Mouse (Mus musculus): Measurements from ENCODE around the gene Asic2.

Gene Asic2

DNA sequence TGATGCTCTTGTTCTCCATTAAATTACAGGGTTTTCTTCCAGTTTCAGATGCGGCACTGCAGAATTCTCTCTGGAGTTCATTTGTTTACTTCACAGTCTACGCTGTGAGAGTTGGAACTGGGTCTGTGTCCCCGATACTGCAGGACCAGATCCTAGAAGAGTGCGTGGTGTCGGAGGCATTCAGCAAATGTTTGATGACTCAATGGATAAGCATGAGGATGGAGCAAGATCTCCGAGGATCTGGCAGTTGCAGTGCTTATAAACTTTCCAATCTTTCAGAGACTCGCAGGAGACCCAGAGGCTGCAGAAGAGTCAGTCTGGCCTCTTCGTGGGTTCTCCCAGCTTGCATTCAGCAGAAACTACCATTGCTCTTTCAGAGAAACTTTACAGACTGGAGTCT, 566.0 kb downstream of the Asic2 start:
- no peak for TF ChIP-seq GATA4 (IDR thresholded peaks at IDR 0.05; ENCODE audit: insufficient replicate concordance, low read length)

DNA sequence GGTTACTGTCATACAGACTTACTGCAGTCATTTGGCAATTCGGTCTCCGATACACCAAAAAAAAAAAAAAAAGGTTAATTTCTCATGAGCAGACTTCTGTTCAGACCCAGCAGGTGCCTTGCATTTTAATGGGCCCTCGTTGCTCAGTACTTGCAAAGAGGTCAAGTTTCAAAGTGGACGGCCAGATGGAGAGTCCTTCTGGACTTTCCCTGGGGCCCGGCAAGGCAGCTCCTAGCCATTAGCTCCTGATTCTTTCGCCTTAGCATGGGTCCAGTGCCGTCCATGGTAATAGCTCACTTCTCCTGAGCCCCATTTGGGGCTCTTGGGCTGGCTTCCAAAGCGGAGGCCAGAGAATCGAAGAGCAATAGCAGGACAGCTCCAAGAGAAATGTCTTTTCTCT, 575.4 kb downstream of the Asic2 start:
- no peak for TF ChIP-seq GATA4 (IDR thresholded peaks at IDR 0.05; ENCODE audit: insufficient replicate concordance, low read length)

GRCm38 (mm10) chr11:81386185-81386584, 582.1 kb downstream of the Asic2 start:
- TF ChIP-seq GATA4 (IDR thresholded peaks at IDR 0.05; ENCODE audit: insufficient replicate concordance, low read length) = no peak

DNA sequence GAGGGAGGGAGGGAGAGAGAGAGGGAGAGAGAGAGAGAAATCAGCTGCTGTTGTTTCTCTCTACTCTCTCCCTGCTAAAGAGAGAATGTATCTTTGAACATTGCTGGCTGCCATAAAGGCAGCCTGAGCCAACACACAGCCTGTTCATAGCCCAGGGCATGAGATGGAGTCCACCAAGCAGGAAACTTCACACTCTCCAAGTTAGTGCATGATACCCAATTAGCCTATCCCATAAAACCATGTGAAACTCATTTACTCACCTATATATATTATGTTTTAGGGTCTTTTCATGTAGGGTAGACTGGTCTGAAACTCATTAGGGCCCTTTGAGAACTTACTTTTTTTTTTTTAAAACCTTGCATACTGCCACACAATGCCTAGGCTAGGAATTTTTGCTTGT, 582.7 kb downstream of the Asic2 start:
- TF ChIP-seq GATA4 (IDR thresholded peaks at IDR 0.05; ENCODE audit: insufficient replicate concordance, low read length) = no peak

DNA sequence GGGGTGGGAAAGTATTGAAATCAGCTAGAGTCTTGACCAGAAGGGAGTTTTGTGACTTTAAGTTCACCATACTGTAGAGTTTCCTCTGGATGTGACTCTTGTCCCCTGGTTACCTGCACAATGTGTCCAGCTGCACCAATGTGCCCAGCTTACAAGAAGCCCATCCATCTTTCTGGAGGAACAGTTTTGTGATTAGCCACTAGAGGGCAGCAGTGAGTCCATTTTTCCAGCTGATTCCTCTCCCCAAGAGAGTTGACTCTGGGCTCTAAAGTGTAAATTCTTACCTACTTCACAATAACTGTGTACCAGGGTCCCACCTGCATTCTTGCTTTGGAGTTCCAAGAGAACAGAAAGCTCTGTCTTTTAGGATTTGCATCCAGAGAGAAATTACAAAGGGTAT, 593.4 kb downstream of the Asic2 start:
- no peak for TF ChIP-seq GATA4 (IDR thresholded peaks at IDR 0.05; ENCODE audit: insufficient replicate concordance, low read length)

DNA sequence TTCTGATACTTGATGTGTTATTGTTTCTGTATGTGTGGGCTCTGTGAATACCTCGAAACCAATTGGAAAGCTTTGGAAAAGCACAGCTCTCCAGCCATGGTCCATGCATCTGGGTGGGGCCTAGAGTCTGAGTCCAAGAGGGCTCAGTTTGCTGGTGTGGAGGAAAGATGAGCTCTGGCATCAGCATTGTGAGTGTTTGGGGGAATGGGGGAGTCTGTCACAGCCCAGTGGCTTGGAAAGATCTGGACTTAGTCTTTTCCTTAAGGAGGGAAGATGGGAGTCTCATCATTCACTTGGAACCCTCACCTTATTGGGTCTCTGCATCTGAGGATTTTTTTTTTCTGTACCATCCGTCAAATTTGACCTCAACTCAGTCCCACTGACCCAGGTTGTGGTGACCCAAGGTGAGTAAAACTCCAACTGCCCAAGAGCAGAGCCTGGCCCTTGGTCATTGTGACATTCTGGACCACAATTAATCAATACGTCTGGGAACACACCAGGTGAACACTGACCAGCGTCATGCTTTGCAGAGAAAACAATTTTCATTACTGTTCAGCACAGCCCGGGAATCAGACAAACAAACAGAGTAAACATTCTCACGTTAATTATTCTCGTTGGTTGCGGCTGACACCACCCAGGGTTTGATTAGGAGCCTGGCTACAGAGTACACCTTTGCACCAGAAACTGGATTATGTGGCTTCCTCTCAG, 594.1 kb downstream of the Asic2 start:
- no peak for TF ChIP-seq GATA4 (IDR thresholded peaks at IDR 0.05; ENCODE audit: insufficient replicate concordance, low read length)

DNA sequence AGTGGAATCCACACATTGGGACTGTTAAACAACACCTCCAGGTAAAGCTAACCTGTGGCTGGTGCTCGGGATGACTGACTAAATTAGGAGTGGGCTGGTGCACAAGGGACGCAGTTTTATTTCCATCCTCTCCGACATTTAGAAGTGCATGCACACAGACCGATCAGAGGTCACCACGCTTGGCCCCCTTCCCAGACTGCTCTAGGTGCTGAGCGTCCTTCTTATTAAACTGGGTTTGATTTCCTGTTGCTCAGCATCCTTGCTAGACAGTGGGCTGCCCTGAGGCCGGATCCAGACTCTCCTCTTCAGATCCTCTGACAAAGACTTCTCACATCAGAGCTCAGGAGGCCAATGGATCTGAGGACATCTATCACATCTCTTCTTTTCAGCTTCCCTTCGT, 596.7 kb downstream of the Asic2 start:
- TF ChIP-seq GATA4 (IDR thresholded peaks at IDR 0.05; ENCODE audit: insufficient replicate concordance, low read length) = no peak

DNA sequence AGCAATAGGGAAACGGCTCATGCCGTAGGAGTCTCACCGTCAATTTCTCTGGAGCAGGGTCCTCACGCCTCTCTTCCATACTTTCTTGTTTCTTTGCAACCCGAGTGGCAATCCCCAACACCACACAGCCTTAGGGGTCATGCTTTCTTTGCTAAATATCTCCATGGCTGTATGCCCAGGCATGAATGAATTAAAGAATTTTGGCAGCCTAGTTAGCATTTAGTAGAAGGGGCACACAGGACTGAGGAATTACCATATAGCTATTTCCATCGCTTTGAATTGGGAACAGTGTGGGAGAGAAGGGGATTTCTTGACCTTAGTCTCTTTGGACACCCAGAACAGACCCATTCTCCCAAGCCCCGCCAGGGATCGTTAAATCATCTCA, 597.8 kb downstream of the Asic2 start:
- TF ChIP-seq GATA4 (IDR thresholded peaks at IDR 0.05; ENCODE audit: insufficient replicate concordance, low read length) = no peak

DNA sequence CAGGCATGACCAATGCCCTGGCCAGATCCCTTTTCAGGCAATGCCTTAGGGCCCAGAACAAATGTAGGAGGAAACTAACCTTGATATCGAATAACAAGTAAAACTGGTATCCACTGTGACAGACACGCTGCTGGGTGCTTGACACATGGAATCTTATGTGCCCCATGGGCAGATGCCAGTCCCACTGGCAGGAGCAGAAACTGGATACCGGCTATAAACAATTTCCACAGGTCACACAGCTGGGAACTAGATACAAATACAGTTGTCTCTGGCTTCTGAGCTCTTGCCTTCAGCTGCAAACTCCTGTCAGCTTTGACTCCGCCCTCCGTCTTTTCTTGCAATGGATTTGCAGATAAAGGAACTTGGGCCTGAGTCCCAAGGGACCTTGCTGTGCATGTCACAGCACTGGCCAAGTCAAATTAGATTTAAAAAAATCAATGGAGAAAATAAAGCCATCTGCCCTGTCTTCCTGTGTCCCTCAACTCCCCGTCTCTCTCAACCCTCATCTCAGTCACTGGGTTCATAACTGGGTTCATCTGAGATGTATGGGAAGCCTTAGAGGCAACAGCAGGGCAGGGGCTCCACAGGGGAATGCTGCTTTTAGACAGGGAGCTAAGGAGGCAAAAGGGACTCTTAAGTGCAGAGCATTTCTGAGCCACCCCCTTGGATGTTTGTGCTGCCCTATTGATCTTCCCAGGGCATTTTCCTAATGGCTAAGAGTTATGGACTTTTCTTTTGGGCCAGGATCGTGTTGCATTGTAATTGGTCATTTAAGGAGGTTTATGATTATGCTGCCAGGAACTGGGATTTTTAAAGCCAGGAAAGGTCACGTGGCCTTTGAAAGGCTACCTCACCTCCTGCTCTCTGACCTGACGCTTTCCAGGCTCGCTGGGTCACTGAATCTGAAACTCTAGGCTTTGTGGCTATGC, 598.5 kb downstream of the Asic2 start:
- TF ChIP-seq GATA4 (IDR thresholded peaks at IDR 0.05; ENCODE audit: insufficient replicate concordance, low read length) = no peak

DNA sequence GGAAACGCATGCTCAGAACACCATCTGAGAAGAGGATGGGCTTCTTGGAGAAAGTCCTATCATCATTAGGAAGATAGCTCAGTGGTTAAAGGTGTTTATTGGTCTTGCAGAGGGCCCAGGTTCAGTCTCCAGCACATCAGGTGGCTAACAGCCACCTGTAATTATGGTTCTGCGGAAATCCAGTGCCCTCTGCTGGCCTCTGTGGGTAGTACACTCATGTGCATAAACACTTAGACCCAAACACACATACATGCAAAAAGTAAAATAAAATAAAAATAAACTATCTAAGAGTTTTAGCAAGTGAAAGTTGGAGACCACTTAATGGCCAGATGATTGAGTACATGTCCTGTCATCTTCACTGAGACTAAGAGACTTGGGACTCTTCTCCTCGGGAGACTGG, 603.8 kb downstream of the Asic2 start:
- TF ChIP-seq GATA4 (IDR thresholded peaks at IDR 0.05; ENCODE audit: insufficient replicate concordance, low read length) = no peak

DNA sequence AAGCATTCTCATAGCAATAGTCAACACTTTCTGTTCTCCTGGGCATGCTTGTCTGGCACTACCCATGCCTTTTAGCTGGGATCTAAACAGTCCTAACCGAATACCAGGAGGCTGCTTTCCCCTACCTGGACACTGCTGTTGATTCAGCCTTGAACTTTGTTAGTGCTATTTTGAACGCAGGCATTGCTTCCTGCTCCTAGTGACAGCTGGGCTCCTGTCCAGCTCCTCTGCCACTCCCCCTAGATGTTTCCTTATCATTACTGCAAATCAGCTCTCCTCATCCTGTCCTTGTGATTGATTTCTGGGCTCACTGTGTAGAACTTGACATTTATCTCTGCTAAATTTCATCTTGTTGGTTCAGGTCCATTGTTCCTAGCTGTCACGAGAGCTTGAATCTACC, 605.8 kb downstream of the Asic2 start:
- no peak for TF ChIP-seq GATA4 (IDR thresholded peaks at IDR 0.05; ENCODE audit: insufficient replicate concordance, low read length)

DNA sequence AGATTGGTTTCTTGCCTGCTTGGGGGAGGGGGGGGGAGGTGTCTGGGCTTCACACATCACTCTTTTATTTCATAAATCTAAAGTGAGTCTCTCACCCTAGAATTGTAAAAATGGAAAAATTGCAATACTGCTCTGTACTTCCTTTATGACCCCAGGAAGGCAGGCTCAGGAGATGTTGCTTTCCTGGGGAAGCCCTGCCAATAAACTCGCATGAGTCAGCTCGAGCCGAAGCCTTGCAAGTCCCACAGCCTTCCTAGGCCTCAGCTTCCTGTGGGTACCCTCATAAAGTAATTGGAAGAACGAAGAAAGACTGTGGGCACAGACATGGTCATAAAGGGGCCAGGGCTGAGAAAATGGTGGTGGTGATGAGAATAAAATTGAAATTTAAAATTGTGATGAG, 607.2 kb downstream of the Asic2 start:
- TF ChIP-seq GATA4 (IDR thresholded peaks at IDR 0.05; ENCODE audit: insufficient replicate concordance, low read length) = no peak

DNA sequence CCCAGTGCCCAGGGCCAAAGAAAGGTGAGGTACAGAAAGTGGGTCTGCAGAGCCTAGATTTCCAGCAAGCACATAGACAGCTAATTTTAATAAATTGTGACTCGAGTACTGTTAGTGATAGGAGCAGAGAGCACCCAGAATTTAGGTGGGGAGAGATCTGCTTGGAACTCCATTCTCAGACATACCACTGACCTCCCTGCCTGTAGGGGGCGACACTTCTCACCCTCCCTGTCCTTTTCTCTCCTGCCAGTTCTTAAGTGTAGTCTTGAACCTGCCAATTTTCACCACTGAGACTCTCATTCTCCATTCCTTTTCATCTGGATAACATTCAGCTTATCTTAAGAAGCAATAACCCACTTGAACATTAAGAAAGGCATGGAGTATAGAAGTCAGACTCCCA, 636.3 kb downstream of the Asic2 start:
- TF ChIP-seq GATA4 (IDR thresholded peaks at IDR 0.05; ENCODE audit: insufficient replicate concordance, low read length) = no peak

DNA sequence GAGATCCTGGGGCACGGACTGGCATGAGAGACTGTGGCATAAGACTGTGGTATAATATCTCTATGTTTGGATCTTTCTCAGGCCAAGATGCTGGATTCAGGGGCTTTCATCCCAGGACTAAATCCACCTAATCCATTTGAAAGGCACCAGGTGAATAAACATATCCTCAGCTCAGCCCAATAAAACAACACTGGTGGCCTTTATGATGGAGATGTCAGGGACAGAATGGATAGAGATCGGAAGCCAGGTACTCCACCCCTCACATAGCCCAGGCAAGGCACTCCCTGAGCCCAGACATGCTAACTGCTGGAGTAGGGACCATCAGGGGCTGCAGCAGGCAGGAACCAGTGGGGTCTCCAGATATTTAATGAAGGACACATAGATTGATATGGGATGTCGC, 637.3 kb downstream of the Asic2 start:
- no peak for TF ChIP-seq GATA4 (IDR thresholded peaks at IDR 0.05; ENCODE audit: insufficient replicate concordance, low read length)

GRCm38 (mm10) chr11:81328088-81328487, 640.2 kb downstream of the Asic2 start:
- TF ChIP-seq GATA4 (IDR thresholded peaks at IDR 0.05; ENCODE audit: insufficient replicate concordance, low read length) = no peak

DNA sequence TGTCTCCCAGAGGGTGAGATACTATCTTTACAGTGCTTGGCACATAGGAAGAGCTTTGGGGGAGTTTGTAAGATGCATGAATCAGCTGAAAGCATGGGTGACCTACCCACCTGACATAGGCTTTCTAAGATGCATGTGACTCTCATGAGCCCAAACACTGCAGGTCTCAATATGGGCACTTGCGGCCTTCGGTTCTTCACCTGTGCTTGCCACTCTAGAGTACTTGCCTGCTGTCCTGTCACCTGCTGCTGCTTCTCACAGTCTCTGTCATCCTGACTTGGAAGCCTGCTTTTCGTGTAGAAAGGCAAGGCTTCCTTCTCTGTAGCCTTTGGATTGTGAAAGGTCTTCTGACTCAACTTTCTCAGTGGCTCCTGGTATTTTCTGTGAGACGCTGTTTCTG, 645.1 kb downstream of the Asic2 start:
- TF ChIP-seq GATA4 (IDR thresholded peaks at IDR 0.05; ENCODE audit: insufficient replicate concordance, low read length) = no peak
